Mouse (Mus musculus) liver, adult 10 weeks (tissue): ENCODE results near the gene Olfr114. TPM values are rescaled to one million over a fixed set of nuclear protein-coding genes. Genes with fewer than 3 reads are reported as not detected.

Experiments used
- polyA plus RNA-seq: library from polyadenylated mRNA; stranded (reverse); fragments of 350-450 nt; fragmentation: Illumina TruSeq; extraction: RNeasy Lipid Tissue Mini Kit (QIAGEN cat#74804); gene quantifications from one replicate; pipeline ENCODE4 v1.2.3, GENCODE M21; 2014; ENCODE audit warnings: low read depth, low replicate concordance

The Olfr114 gene
- polyA plus RNA-seq = not detected

GRCm38 (mm10) chr17:37592643-37593042, at the start of gene Olfr114:
Gene Olfr114 (minus strand): TSS chr17:37592743.

GRCm38 (mm10) chr17:37627009-37627408, 34.5 kb upstream of the Olfr114 start, which contains the start of the genes Olfr115 and Olfr116:
Gene Olfr115 (minus strand): TSS chr17:37627109.
Gene Olfr116 (minus strand): TSS chr17:37627199.

GRCm38 (mm10) chr17:37577563-37577962, 15.0 kb downstream of the Olfr114 start, which contains the start of gene Olfr113:
Gene Olfr113 (minus strand): TSS chr17:37577663.

GRCm38 (mm10) chr17:37569351-37569750, 23.2 kb downstream of the Olfr114 start, which contains the start of gene Olfr112:
Gene Olfr112 (minus strand): TSS chr17:37569451.

Other genes with a start within 250 kb of the Olfr114 start
- not detected for gene Olfr104-ps, start 233.2 kb downstream of the Olfr114 start, polyA plus RNA-seq
- not detected for gene Olfr105-ps, start 213.7 kb downstream of the Olfr114 start, polyA plus RNA-seq
- gene Olfr106-ps, start 202.3 kb downstream of the Olfr114 start, polyA plus RNA-seq = not detected
- not detected for gene Olfr107, start 193.5 kb downstream of the Olfr114 start, polyA plus RNA-seq
- gene Olfr108, start 147.3 kb downstream of the Olfr114 start, polyA plus RNA-seq = not detected
- gene Olfr109, start 133.8 kb downstream of the Olfr114 start, polyA plus RNA-seq = not detected
- gene H2-M2, start 109.2 kb downstream of the Olfr114 start, polyA plus RNA-seq = not detected
- gene Olfr110, start 100.3 kb downstream of the Olfr114 start, polyA plus RNA-seq = not detected
- not detected for gene Olfr111, start 84.7 kb downstream of the Olfr114 start, polyA plus RNA-seq
- gene Olfr112, start 23.3 kb downstream of the Olfr114 start, polyA plus RNA-seq = not detected
- gene Olfr113, start 15.1 kb downstream of the Olfr114 start, polyA plus RNA-seq = not detected
- gene Olfr115, start 34.4 kb upstream of the Olfr114 start, polyA plus RNA-seq = not detected
- not detected for gene Olfr116, start 34.5 kb upstream of the Olfr114 start, polyA plus RNA-seq
- gene Olfr117, start 71.0 kb upstream of the Olfr114 start, polyA plus RNA-seq = not detected
- not detected for gene Olfr118, start 74.2 kb upstream of the Olfr114 start, polyA plus RNA-seq
- gene Olfr119, start 103.8 kb upstream of the Olfr114 start, polyA plus RNA-seq = not detected
- not detected for gene Olfr120, start 129.1 kb upstream of the Olfr114 start, polyA plus RNA-seq
- not detected for gene Olfr121, start 156.1 kb upstream of the Olfr114 start, polyA plus RNA-seq
- gene Olfr122, start 175.9 kb upstream of the Olfr114 start, polyA plus RNA-seq = not detected
- not detected for gene Olfr123, start 200.8 kb upstream of the Olfr114 start, polyA plus RNA-seq
- not detected for gene Olfr124, start 207.1 kb upstream of the Olfr114 start, polyA plus RNA-seq
- not detected for gene Olfr125, start 240.2 kb upstream of the Olfr114 start, polyA plus RNA-seq